Mouse (Mus musculus): Measurements from ENCODE around the gene Hs2st1. TPM values are rescaled to one million over a fixed set of nuclear protein-coding genes. Genes with fewer than 3 reads are reported as not detected.

Gene Hs2st1
- polyA plus RNA-seq, 1 experiment = 8.8 TPM

DNA sequence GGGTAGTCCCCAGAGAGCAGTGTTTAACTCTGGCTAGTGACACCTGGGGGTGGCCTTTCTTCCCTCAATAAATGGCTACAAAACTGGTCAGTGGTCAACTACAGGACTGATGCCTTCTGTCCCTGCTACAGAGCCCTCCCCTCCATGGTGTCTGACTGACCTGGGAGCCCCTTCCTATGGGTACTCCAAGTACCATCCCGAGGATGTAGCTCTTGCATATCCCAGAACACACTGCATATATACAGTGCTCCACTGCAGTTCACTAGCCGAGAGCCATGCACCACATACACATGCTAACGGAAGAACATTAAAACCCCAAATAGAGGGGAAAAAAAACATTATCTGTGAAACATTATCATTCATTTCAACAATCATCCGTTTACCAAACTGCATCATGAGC is 61.6 kb downstream of the Hs2st1 start:
- TF ChIP-seq GATA1 (IDR thresholded peaks at IDR 0.05; ENCODE audit: low read length) = no peak

DNA sequence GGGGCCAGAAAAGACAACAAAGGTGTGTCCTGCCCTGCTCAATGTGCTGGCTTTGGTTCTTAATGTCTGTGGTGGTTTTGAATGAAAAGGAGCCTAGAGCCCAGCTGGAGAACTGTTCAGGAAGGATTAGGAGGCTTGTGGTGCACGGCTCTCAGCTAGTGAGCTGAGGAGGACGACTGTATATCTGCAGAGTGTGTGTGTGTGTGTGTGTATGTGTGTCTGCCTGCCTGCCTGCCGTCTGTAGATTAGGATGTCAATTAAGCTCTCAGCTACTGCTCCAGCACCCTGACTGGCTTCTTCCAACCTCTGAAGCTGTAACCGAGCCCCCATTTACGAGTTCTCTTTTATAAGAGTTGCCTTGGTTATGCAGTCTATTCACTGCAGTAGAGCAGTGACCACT is 62.1 kb downstream of the Hs2st1 start:
- no peak for TF ChIP-seq GATA1 (IDR thresholded peaks at IDR 0.05; ENCODE audit: low read length)

GRCm38 (mm10) chr3:144506213-144506612 is 63.8 kb downstream of the Hs2st1 start:
- no peak for TF ChIP-seq GATA1 (IDR thresholded peaks at IDR 0.05; ENCODE audit: low read length)

- TF ChIP-seq GATA1 (IDR thresholded peaks at IDR 0.05; ENCODE audit: low read length) = no peak
Observed at GRCm38 (mm10) chr3:144501930-144502329, 68.1 kb downstream of the Hs2st1 start.

DNA sequence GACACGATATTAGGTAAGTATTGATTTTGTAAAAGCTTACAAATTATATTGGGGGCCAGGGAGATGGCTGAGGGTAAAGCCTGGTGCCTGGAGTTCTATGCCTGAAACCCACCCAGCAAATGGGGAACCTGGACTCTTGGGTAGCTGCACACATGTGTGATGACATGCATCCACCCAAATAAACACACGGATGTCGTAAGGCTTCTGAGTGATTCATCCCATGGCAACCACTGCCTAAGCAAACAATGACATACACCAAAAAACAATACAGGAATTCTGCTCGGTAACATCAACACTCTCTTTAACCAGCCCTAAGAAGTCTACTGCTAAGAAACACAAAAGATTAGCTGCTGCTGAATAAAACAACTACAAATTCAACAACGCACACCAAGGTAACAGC is 73.2 kb downstream of the Hs2st1 start:
- TF ChIP-seq GATA1 (IDR thresholded peaks at IDR 0.05; ENCODE audit: low read length) = no peak

GRCm38 (mm10) chr3:144494838-144495237 is 75.1 kb downstream of the Hs2st1 start:
- no peak for TF ChIP-seq GATA1 (IDR thresholded peaks at IDR 0.05; ENCODE audit: low read length)

DNA sequence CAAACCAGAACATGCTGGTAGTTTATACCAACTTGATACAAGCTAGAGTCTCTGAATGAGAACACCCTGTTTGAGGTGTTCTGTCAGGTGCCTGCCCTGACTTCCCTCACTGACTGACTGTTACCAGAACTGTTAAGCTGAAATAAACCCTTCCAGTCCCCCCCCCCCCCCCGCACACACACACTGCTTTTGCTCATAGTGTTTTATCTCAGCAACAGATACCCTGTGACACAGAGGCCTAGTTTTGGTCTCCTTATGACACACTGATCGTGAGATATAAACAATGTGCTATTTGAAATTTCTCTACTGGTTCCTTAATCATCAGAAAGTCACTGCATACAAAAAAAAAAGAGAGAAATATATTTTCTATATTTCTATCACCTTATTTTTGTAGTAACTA is 81.2 kb downstream of the Hs2st1 start:
- TF ChIP-seq GATA1 (IDR thresholded peaks at IDR 0.05; ENCODE audit: low read length) = no peak

DNA sequence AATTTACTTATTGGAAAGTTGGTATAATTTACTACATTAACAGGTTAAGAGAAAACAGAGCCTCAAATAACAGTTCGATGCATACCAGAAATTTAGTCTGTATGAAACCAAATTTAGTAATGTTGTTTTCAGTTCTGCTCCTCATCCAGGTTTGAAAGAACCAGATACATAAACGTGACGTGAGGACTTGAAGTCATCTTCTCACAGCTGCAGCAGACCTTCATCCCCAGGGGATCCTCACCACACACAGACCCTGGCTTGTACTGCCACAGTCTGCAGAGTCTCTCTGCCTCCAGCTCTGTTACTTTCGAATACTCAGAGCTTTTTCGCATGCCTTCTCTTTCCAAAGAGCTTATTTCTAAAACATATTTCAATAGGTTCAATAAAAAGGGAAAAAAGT is 89.4 kb downstream of the Hs2st1 start:
- no peak for TF ChIP-seq GATA1 (IDR thresholded peaks at IDR 0.05; ENCODE audit: low read length)

- TF ChIP-seq GATA1 (IDR thresholded peaks at IDR 0.05; ENCODE audit: low read length) = no peak
Observed at GRCm38 (mm10) chr3:144478427-144478794, 91.6 kb downstream of the Hs2st1 start.

DNA sequence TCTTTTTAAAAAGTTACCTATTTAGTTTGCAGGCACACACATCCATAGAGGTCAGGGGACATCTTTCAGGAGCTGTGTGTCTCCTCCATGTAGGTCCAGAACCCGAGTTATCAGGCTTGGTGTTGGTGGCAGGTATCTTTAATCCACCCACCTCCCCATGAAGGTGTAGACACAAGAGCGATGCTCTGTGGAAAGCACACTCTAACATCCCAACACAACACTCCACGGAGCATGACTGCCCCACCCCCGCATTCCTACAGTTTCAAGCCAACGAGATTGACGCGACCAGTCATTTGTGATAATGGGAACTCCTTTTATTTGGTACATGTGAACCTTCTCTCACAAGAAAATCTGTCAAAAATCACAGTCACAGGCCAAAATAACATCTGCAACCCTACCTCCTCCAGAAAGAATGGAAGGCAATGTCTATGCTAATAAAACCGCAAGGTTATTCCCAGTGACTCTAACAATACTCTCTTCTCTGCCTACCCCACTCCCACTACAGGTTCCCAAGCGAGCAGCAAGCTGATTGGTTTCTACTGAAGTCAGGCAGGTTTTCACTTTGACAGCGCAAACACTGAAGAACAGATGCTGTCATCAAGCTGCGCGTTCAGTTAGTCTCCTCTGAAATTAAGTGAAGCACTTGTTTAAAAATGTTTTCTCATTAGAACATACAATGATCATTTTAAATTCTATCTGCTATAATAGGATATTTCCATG is 92.1 kb downstream of the Hs2st1 start:
- no peak for TF ChIP-seq GATA1 (IDR thresholded peaks at IDR 0.05; ENCODE audit: low read length)

DNA sequence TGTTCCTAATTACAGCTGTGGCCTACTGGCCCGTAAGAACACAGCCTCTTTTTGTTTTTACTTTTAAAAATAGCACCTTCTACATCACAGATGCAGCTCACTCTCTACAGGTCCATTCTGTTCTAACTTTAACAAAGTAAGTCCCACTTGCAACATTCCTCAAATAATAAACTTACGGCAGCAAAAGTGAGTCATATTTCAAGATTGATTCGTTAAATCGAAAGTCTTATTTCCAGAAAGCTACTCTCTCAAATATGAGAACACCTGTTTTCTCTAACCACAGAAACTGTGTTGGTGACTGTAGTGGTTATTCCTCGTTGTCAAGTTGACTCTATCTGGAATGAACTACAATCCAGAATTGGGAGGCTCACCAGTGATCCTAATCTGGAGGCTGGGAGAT is 94.1 kb downstream of the Hs2st1 start:
- TF ChIP-seq GATA1 (IDR thresholded peaks at IDR 0.05; ENCODE audit: low read length) = no peak

DNA sequence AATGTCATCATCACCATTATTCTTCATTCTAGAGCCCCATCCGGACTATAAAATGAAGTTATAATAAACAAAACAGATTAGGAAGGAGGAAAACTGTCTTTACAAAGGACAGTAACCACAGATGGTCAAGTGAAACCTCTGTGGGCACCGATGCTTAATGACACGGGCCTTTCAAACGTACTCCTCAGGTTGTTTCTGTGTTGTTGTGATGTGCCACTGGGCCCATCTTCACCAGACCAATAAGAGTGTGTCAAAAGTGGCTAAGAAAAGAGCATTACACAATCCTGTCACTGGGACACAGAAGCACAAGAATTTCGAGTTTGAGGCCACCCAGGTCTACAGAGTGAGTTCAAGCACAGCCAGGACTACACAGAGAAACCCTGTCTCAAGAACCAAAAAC is 95.3 kb downstream of the Hs2st1 start:
- TF ChIP-seq GATA1 (IDR thresholded peaks at IDR 0.05; ENCODE audit: low read length) = no peak

DNA sequence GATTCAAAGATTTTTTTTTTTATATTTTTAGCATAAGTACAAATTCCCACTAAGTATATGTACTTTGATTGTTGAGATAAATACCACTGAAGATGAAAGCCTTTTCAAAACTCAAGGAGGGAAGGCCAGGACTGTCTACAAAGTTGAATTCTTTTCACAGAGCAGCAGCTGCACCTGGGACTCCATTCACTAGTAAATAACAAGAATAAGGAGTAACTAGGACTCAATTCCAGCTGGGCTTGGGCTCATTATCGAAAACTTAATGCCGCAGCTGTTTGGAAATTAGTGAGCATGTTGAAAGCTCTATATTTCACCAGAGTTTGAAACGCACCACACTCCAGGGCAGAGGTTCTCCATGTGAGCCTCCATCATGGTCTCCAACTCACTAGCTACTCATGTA is 98.0 kb downstream of the Hs2st1 start:
- no peak for TF ChIP-seq GATA1 (IDR thresholded peaks at IDR 0.05; ENCODE audit: low read length)

GRCm38 (mm10) chr3:144470901-144471300 is 99.1 kb downstream of the Hs2st1 start:
- TF ChIP-seq GATA1 (IDR thresholded peaks at IDR 0.05; ENCODE audit: low read length) = no peak

- TF ChIP-seq GATA1 (IDR thresholded peaks at IDR 0.05; ENCODE audit: low read length) = no peak
Observed at GRCm38 (mm10) chr3:144467521-144467920, 102.5 kb downstream of the Hs2st1 start.

GRCm38 (mm10) chr3:144466108-144466678 is 103.8 kb downstream of the Hs2st1 start:
- TF ChIP-seq GATA1 (IDR thresholded peaks at IDR 0.05; ENCODE audit: low read length) = no peak

- TF ChIP-seq GATA1 (IDR thresholded peaks at IDR 0.05; ENCODE audit: low read length) = no peak
Observed at GRCm38 (mm10) chr3:144462679-144463078, 107.3 kb downstream of the Hs2st1 start.
